Mouse (Mus musculus) midbrain, embryonic 11.5 days (tissue): Measurements from ENCODE around the gene Lgals4. TPM values are rescaled to one million over a fixed set of nuclear protein-coding genes. Genes with fewer than 3 reads are reported as not detected.

ENCODE experiments used
- ATAC-seq: fragments of 200-750 bp; cut with Nextera tagmentation; 2 replicates; pipeline ENCODE4 v1.8.0; 2017; ENCODE audit warnings: moderate TSS enrichment, moderate library complexity; ENCODE audit not compliant: low FRiP score
- DNase-seq: peaks from one replicate; pipeline ENCODE4 v3.0.0; 2015; ENCODE audit warnings: low spot score; ENCODE audit errors: missing footprints
- H3K27ac ChIP-seq: fragments of 300-500 bp; sonication (generic); 2 replicates; pipeline ENCODE4 v1.5.1; 2014; ENCODE audit warnings: low read depth, low read length
- H3K27me3 ChIP-seq: fragments of 300-500 bp; sonication (generic); 2 replicates; pipeline ENCODE4 v1.6.1; 2014; ENCODE audit warnings: mild to moderate bottlenecking, low read length, moderate library complexity, mixed read lengths; ENCODE audit not compliant: control insufficient read depth, insufficient read depth
- H3K36me3 ChIP-seq: fragments of 300-500 bp; sonication (generic); 2 replicates; pipeline ENCODE4 v1.6.1; 2014; ENCODE audit warnings: mild to moderate bottlenecking, low read length, moderate library complexity, mixed read lengths; ENCODE audit not compliant: control insufficient read depth, insufficient read depth
- H3K4me1 ChIP-seq: fragments of 300-500 bp; sonication (generic); 2 replicates; pipeline ENCODE4 v1.6.1; 2014; ENCODE audit warnings: low read length; ENCODE audit not compliant: control insufficient read depth, insufficient read depth
- H3K4me2 ChIP-seq: fragments of 300-500 bp; sonication (generic); 2 replicates; pipeline ENCODE4 v1.6.1; 2014; ENCODE audit warnings: mild to moderate bottlenecking, moderate library complexity
- H3K4me3 ChIP-seq: fragments of 300-500 bp; sonication (generic); 2 replicates; pipeline ENCODE4 v1.5.1; 2014; ENCODE audit warnings: low read depth, low read length
- H3K9ac ChIP-seq: fragments of 300-500 bp; sonication (generic); 2 replicates; pipeline ENCODE4 v1.6.1; 2014; ENCODE audit warnings: low read length
- H3K9me3 ChIP-seq: fragments of 300-500 bp; sonication (generic); 2 replicates; pipeline ENCODE4 v1.6.1; 2016; ENCODE audit warnings: low read length; ENCODE audit not compliant: control insufficient read depth
- WGBS: fragments of 180-500 bp; shearing (Covaris S2); extraction: QIAGEN DNeasy Blood & Tissue Kit; methylation state at CpG from one replicate; pipeline ENCODE4 v1.1.7; 2014; 5-methylcytosine and 5-hydroxymethylcytosine counted together
- polyA plus RNA-seq: library from polyadenylated mRNA; unstranded; fragments of >200 nt; fragmentation: Nextera tagmentation; extraction: Ambion mirVana; gene quantifications from 2 replicates; pipeline ENCODE4 v1.2.1, GENCODE M21; 2014

The Lgals4 gene
- polyA plus RNA-seq, 1 experiment from 2014 or later, result 1.7 TPM

DNA sequence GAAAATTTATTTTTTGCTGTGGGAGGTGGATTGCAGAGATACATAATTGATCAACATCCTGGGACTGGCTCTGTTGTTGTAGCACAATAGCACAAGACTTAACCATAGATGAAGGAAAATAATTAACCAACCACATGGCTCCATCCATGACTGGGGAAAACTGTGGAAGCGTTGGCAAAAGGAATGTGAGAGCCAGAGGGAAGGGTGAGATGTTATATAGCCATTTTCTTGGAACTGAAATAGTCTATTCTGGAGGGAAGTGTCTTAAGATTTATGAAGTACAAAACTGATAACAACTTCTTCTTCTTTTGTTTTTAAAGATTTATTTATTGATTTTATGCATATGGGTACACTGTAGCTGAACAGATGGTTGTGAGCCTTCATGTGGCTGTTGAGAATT, 13.6 kb downstream of the Lgals4 start:
- 93% methylated on average over 1 of the region's 1 CpGs for WGBS
- ATAC-seq (no peak), DNase-seq (no peak)
- no peak overlapping the region for H3K9ac ChIP-seq
- no peaks in the 10 kb centered on the region for H3K27me3 ChIP-seq
- H3K4me3 ChIP-seq, result no peak overlapping the region
- H3K27ac ChIP-seq, result no peak overlapping the region
- H3K9me3 ChIP-seq, result no peaks in the 10 kb centered on the region
- H3K36me3 ChIP-seq, result no peaks in the 10 kb centered on the region
- no peaks in the 10 kb centered on the region for H3K4me1 ChIP-seq
- H3K4me2 ChIP-seq, result no peak overlapping the region

DNA sequence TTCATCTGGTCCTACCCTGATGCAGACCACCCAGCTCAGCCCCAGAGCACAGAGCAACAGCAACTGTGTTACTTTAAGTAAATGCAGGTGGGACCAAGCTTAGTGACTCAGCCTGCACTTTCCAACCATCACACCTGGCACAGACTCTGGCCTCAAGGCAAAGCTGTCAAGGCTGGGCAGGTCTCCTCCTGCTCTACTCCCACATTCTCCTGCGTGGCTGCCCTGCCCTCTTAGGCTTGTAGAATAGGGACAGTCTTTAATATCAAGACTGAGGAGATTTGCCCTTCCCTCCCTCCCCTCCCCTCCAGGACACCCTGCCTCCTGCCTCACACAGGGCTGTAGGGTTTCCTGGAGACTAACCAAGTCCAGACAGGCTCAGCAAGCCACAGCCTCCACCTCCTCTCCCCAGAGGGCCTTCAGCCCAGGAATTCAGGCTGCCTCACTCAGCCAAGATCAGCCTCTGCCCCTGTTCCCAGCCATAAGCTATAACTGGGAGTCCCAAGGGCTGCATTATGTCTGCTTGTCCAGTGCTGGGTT, 16.1 kb downstream of the Lgals4 start:
- ATAC-seq (no peak), DNase-seq (no peak)
- no peaks in the 10 kb centered on the region for H3K36me3 ChIP-seq
- no peaks in the 10 kb centered on the region for H3K9me3 ChIP-seq
- H3K4me2 ChIP-seq, result no peak overlapping the region
- H3K27ac ChIP-seq, result no peak overlapping the region
- 74% methylated on average over 1 of the region's 1 CpGs for WGBS
- H3K4me1 ChIP-seq, result no peaks in the 10 kb centered on the region
- no peaks in the 10 kb centered on the region for H3K27me3 ChIP-seq
- no peak overlapping the region for H3K4me3 ChIP-seq
- H3K9ac ChIP-seq, result no peak overlapping the region

DNA sequence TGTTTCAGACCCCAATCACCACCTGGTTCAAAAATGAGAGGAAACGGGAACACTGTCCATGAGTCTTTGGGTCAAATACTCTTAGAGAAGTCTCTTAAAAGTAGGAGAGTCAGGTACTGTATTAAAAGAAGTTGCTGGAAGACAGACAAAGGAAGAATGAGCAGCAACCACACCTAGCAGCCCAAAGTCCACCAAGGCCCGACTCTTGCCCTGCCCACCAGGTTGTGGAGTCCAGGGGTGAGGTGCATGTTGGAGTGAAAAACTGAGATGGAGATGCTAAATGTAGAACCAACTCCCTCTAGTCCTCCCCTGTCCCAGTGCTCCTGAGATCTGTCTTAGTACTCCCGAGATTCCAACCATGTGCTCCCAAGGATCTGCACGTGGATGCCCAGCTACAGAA, 17.0 kb downstream of the Lgals4 start:
- Histone ChIP-seq H3K4me2 (no peak overlapping the region), H3K36me3 (no peaks in the 10 kb centered on the region), H3K9ac (no peak overlapping the region), H3K27me3 (no peaks in the 10 kb centered on the region), H3K9me3 (no peaks in the 10 kb centered on the region), H3K4me3 (no peak overlapping the region), H3K4me1 (no peaks in the 10 kb centered on the region), H3K27ac (no peak overlapping the region)
- WGBS, result 82% methylated on average over 4 of the region's 4 CpGs
- ATAC-seq, result no peak
- DNase-seq, result no peak

DNA sequence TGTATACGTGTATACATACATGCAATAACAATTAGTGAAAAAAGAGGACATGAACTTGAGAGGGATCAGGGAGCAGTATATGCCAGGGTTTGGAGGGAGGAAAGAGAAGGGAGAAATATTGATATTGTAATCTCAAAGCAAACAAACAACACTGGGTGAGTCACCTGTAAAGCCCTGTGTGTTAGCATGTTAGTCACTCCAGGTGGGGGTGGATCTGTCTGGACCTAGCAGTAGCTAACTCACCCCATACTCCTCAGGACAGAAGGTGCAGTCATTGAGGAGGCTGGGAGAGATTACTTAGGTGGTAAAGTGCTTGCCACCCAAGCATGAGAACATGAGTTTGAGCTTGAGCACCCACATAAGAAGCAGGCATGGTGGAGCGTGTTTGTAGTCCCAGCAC, 26.3 kb downstream of the Lgals4 start:
- Histone ChIP-seq H3K4me3 (no peak overlapping the region), H3K9me3 (peaks cover 4% of the 10 kb centered on the region; the same call in 1 of the 2 replicates), H3K4me1 (no peaks in the 10 kb centered on the region), H3K4me2 (no peak overlapping the region), H3K36me3 (no peaks in the 10 kb centered on the region), H3K27ac (no peak overlapping the region), H3K9ac (no peak overlapping the region), H3K27me3 (no peaks in the 10 kb centered on the region)
- no peak for DNase-seq
- no peak for ATAC-seq
- whole genome bisulfite sequencing, result 94% methylated on average over 2 of the region's 2 CpGs

DNA sequence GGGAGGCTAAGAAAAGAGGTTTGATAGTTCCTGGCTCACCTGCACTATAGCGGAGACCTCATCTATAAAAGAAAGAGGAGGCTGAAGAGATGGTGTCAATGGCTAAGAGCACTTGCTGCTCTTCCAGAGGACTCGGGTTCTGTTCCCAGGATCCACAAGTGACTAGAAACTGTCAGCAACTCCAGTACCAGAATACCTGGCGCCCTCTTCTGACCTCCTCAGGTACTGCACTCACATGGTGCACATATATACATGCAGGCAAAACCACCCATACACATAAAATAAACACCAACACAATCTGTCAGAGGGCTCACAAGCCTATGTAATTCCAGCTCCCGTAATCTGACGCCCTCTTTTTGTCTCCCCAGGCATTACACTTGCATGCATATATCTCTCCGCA, 27.2 kb downstream of the Lgals4 start:
- Histone ChIP-seq H3K27me3 (no peaks in the 10 kb centered on the region), H3K4me3 (no peak overlapping the region), H3K4me1 (peaks cover under 1% of the 10 kb centered on the region; the same call in 1 of the 2 replicates), H3K9ac (no peak overlapping the region), H3K9me3 (peaks cover 4% of the 10 kb centered on the region; the same call in 1 of the 2 replicates), H3K4me2 (no peak overlapping the region), H3K27ac (no peak overlapping the region), H3K36me3 (no peaks in the 10 kb centered on the region)
- no peak for DNase-seq
- WGBS, result 89% methylated on average over 6 of the region's 6 CpGs
- no peak for ATAC-seq

DNA sequence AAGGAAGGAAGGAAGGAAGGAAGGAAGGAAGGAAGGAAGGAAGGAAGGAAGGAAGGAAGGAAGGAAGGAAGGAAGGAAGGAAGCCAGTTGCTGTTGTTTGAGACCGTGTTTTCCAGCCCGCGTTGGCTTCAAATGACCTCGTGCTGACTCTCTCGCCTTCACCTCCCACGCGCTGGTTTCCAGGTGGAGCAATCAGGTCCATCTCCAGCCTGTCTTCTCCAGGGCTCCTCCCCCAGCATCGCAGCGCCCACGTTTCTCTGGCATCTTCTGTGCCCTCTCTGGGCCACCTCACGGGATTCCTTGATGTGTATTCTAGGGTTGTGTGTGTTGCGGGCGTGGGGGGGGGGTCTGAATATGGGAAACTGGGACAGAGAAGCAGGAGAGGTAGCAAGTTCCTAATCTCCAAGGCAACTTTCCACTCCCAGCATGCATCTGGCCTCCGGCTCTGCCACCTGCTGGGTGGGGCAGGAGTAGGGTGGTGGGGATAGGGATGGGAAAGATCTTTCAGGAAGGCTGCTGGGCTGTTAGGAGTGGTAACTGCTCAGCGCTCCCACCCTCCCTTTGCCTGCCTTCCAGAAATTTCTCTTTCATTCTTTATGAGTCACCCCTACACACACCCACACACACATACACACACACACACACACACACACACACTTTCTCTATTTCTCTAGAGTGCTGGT, 29.3 kb downstream of the Lgals4 start:
- Histone ChIP-seq H3K9me3 (peaks cover 4% of the 10 kb centered on the region; the same call in 1 of the 2 replicates), H3K9ac (no peak overlapping the region), H3K36me3 (no peaks in the 10 kb centered on the region), H3K4me3 (no peak overlapping the region), H3K4me1 (peaks cover 2% of the 10 kb centered on the region; the same call in 1 of the 2 replicates), H3K27ac (no peak overlapping the region), H3K4me2 (no peak overlapping the region), H3K27me3 (no peaks in the 10 kb centered on the region)
- DNase-seq, result no peak
- 86% methylated on average over 15 of the region's 15 CpGs for WGBS
- ATAC-seq, result no peak

DNA sequence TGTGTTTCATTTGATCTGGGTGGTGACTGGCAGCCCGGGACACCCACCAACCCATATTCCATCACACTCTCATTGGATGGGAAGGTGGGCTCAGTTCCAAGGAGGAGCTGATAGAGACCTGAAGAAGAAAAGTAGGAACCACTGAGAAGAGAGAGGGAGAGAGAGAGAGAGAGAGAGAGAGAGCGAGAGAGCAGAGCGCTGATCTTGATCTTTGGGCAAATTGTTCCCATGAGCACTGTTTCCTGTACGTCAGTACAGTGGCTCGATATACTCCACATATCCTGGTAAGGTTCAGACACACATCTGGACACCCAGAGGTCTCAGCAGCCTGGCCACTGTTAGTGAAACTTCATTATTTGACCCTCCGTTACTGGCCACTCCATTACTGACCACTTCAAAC, 29.9 kb downstream of the Lgals4 start, which contains the start of gene Lgals7:
Gene Lgals7, plus strand, starts transcription at position 314 of the 400 bp plus-strand sequence.
- H3K4me1 ChIP-seq, result peaks cover 2% of the 10 kb centered on the region; the same call in 1 of the 2 replicates
- ATAC-seq, result no peak
- H3K4me2 ChIP-seq, result no peak within 1 kb of the TSS
- no peaks in the 10 kb centered on the region for H3K36me3 ChIP-seq
- peaks cover 4% of the 10 kb centered on the region; the same call in 1 of the 2 replicates for H3K9me3 ChIP-seq
- no peak within 1 kb of the TSS for H3K4me3 ChIP-seq
- no peak within 1 kb of the TSS; the same call in 1 of the 2 replicates for H3K9ac ChIP-seq
- 91% methylated on average over 6 of the region's 6 CpGs for WGBS
- H3K27me3 ChIP-seq, result no peaks in the 10 kb centered on the region
- H3K27ac ChIP-seq, result no peak within 1 kb of the TSS
- no peak for DNase-seq

DNA sequence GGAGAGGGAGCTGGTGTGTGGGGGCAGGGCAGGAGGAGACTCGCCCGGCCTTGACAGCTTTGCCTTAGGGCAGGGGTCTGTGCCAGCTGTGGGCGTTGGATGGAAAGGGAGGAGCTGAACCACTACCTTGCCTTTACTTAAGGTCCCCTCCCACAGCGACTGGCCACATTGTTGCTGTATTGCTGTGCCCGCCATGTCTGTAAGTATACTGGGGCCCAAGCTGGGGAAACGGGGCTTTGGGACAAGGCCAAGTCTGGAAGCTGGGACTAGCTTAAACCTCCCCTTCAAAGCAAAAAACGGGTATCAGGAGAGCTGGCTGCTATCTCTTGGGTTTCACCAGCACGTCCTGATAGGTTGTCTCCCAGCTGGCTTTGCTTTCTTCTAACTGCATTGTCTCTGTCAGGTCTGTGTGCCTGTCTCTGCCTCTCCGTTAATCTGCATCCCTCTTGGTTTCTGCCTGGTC, 30.7 kb downstream of the Lgals4 start:
- H3K27ac ChIP-seq, result no peak overlapping the region
- 64% methylated on average over 9 of the region's 9 CpGs for WGBS
- H3K27me3 ChIP-seq, result no peaks in the 10 kb centered on the region
- no peak for DNase-seq
- ATAC-seq, result no peak
- H3K4me1 ChIP-seq, result peaks cover 2% of the 10 kb centered on the region; the same call in 1 of the 2 replicates
- H3K36me3 ChIP-seq, result no peaks in the 10 kb centered on the region
- no peak overlapping the region for H3K4me2 ChIP-seq
- no peak overlapping the region; the same call in 1 of the 2 replicates for H3K9ac ChIP-seq
- H3K9me3 ChIP-seq, result peaks cover 4% of the 10 kb centered on the region; the same call in 1 of the 2 replicates
- H3K4me3 ChIP-seq, result no peak overlapping the region
